Mouse (Mus musculus) heart, embryonic 10.5 days (tissue): ENCODE measurements around the gene Vps35l. TPM values are rescaled to one million over a fixed set of nuclear protein-coding genes. Genes with fewer than 3 reads are reported as not detected.

Source experiments
- DNase-seq: peaks from one replicate; pipeline ENCODE4 v3.0.0-alpha.2; 2017; ENCODE audit warnings: low spot score
- H3K27ac ChIP-seq: fragments of 300-500 bp; sonication (generic); 2 replicates; pipeline ENCODE4 v1.5.1; 2016; ENCODE audit warnings: mild to moderate bottlenecking
- H3K27me3 ChIP-seq: fragments of 300-500 bp; sonication (generic); 2 replicates; pipeline ENCODE4 v1.6.1; 2016; ENCODE audit warnings: mild to moderate bottlenecking; ENCODE audit not compliant: poor library complexity, insufficient read depth, severe bottlenecking
- H3K36me3 ChIP-seq: fragments of 300-500 bp; sonication (generic); 2 replicates; pipeline ENCODE4 v1.6.1; 2016; ENCODE audit warnings: mild to moderate bottlenecking, moderate library complexity
- H3K4me1 ChIP-seq: fragments of 300-500 bp; sonication (generic); 2 replicates; pipeline ENCODE4 v1.6.1; 2016; ENCODE audit warnings: mild to moderate bottlenecking
- H3K4me3 ChIP-seq: fragments of 300-500 bp; sonication (generic); 2 replicates; pipeline ENCODE4 v1.5.1; 2016; ENCODE audit warnings: mild to moderate bottlenecking, moderate library complexity
- H3K9me3 ChIP-seq: fragments of 300-500 bp; sonication (generic); 2 replicates; pipeline ENCODE4 v1.6.1; 2016; ENCODE audit warnings: mild to moderate bottlenecking, moderate library complexity
- WGBS: fragments of 180-500 bp; shearing (Covaris S2); methylation state at CpG from one replicate; pipeline ENCODE4 v1.1.7; 2016; 5-methylcytosine and 5-hydroxymethylcytosine counted together
- polyA plus RNA-seq: library from polyadenylated mRNA; unstranded; fragments of >200 nt; fragmentation: Nextera tagmentation; extraction: Ambion mirVana; gene quantifications from 2 replicates; pipeline ENCODE4 v1.2.1, GENCODE M21; 2016

Gene Vps35l
- polyA plus RNA-seq, 1 experiment from 2014 or later, result 52.3 TPM

DNA sequence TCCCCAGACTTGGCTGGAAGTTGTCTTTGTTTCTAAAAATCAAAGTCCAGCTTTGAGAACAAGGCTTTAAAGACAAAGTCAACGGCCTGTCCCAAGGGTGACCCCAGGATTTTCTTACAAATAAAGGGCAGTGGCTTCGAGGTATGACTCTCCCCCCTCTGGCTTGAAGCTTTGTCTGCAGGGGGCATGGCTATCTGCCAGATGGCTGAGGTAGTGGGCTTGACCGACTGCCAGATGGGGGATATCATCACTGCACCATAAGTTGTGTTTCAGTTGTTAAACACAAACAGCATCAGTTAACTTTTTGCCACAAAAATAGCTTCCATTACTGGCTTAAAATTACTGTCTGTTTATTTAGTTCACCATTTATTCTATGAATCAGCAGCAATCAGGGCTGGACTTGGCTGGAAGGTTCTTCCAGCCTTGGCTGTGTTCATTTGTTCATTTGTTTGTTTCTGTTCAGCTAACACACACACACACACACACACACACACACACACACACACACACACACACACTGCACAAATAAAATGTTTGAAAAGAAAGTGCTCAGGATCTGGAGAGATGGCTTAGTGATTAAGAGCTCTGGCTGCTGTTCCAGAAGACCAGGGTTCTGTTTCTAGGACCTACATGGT, 149.1 kb downstream of the Vps35l start:
- Histone ChIP-seq H3K9me3 (no peaks in the 10 kb centered on the region), H3K27ac (no peak overlapping the region), H3K4me1 (no peaks in the 10 kb centered on the region), H3K27me3 (no peaks in the 10 kb centered on the region), H3K36me3 (no peaks in the 10 kb centered on the region), H3K4me3 (no peak overlapping the region)
- no peak for DNase-seq
- WGBS, result 36% methylated on average over 3 of the region's 3 CpGs

Other genes starting within 250 kb of the Vps35l start
- 1.6 and 2.2 TPM in 2 replicates for gene Itpripl2, start 248.3 kb upstream of the Vps35l start, polyA plus RNA-seq
- 151 and 174 TPM in 2 replicates for gene Coq7, start 206.9 kb upstream of the Vps35l start, polyA plus RNA-seq
- 2.1 and 2.8 TPM in 2 replicates for gene Tmc7, start 155.5 kb upstream of the Vps35l start, polyA plus RNA-seq
- gene Tmc5, start 142.9 kb upstream of the Vps35l start, polyA plus RNA-seq, result 0.05 TPM in 1 of 2 replicates, not detected in the other
- gene Gde1, start 34.4 kb upstream of the Vps35l start, polyA plus RNA-seq, result 64.6 and 64.9 TPM in 2 replicates
- gene Ccp110, start 27.7 kb upstream of the Vps35l start, polyA plus RNA-seq, result 10.2 and 11.3 TPM in 2 replicates
- 0.90 and 1.6 TPM in 2 replicates for gene Iqck, start 115.5 kb downstream of the Vps35l start, polyA plus RNA-seq
- gene Knop1, start 116.0 kb downstream of the Vps35l start, polyA plus RNA-seq, result 61.8 and 88.1 TPM in 2 replicates